Mouse (Mus musculus) activated CD4-positive, CD25-positive, alpha-beta regulatory T cell, adult 9 weeks (primary cell): ENCODE measurements around the gene 2610318N02Rik. TPM values are rescaled to one million over a fixed set of nuclear protein-coding genes. Genes with fewer than 3 reads are reported as not detected.

Experiments used
- polyA plus RNA-seq: library from polyadenylated mRNA; unstranded; fragments of 100-300 nt; shearing (Covaris generic); gene quantifications from one replicate; pipeline ENCODE4 v1.2.1, GENCODE M21; 2017

Gene 2610318N02Rik
- 4.4 TPM for polyA plus RNA-seq

DNA sequence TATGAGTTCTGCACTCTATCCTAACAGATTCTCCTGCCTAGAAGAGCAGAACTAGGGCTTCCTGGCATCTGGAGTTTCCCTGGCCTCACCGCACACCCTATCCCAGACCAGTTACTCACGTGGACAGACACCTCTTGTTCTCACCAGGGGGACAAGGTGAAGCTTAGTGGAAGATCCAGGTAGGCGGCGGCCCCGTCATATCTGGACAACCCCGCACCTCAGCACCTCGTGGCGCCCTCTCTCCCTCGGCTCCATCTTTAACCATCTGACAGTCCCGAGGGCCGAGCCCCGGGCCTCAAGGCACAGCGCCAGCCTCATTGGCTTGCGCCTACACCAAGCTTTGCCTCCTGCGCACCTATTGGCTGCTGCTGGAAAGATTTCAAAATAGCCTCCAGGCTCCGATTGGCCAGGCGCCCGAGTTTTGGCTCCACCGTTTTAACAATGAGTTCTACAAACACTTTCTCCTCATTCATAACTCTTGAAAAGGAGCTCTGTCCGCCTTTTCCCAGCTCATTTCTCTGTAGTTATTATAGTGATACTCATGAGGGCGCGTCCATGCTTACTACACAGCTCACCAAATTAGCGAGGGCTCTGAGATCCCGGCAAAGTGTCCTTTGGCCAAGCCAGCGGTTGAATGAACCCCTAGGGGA, at the start of gene 2610318N02Rik:
Gene 2610318N02Rik, minus strand, starts transcription at position 297 of the 650 bp plus-strand sequence.

DNA sequence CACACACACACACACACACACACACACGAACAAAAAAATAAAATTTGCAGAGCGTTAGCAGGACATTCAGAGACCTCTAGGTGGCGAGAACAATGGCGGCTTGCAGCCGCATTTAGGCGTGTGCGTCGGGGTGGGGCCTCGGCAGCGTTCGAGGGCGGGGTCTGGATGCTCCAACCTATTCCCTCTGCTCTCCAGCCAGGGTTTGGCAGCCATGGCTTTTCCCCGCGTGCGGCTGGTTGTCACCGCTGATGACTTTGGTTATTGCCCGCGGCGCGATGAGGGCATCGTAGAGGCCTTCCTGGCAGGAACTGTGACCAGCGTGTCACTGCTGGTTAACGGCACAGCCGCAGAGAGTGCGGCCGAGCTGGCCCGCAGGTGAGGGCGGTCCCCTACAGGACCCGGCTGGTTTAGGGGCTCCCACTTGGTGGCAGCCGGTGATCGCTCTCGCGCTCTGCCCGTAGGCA, 21.8 kb upstream of the 2610318N02Rik start, which contains the start of gene Ccdc116:
Gene Ccdc116, minus strand, starts transcription at position 458 of the 464 bp plus-strand sequence.

DNA sequence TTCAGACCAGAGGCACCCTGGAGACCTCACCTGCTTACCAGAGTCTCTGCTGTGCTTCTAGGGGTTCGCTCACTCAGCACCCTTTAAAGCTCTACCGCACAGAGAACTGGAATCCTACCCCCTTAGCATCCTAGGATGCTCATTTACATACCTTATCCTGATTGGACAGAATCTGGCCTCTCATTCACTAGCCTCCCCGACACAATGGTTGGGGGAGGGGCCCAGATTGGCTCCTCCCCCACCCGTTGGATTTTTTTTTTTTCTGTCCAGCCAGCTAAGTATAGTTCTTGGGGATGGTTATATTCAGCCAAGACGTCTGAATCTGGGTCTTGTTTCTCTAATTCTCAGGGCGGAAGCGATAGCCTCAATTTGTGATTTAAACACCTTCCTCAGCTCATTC, 19.4 kb upstream of the 2610318N02Rik start, which contains the start of gene Ydjc:
Gene Ydjc, plus strand, starts transcription at position 283 of the 400 bp plus-strand sequence.

DNA sequence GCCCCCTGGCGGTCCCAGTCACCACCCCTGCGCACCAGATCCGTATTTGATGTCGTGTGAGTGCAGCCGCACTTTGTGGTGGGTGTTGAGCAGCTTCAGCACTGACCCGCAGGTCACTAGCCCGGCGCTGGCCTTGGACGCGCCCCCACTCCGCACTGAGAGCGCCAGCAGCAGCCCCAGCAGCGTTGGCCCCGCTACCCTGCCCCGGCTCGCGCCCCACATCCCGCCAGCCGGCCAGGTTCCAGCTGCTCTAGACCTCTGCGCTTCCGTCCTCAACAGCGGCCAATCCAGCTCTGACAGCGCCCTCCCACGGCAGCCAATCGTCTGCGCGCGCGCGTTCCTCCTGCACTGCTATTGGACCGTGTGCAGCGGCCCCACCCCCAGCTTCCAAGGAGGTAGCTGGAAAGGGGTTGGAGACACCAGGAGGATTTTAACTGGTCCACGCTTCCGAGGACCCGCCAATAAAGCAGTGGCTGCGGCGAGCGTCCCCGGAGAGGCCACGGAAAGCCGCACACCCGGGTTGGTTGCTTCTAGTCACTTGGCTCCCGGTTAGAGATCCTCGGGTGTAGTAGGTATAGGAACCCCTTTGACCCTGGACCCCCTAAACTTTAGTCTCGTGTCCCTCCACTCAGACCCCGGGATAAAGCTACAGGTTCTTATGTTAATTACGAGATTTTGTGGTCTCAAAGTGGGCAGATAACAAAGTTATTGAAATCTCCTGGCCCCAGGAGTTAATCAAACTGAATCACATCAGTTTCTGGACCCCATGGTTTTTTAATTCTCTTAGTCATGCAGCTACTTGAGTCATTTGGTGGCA, 7.3 kb upstream of the 2610318N02Rik start, which contains the start of gene Sdf2l1:
Gene Sdf2l1, minus strand, starts transcription at position 295 of the 817 bp plus-strand sequence.

DNA sequence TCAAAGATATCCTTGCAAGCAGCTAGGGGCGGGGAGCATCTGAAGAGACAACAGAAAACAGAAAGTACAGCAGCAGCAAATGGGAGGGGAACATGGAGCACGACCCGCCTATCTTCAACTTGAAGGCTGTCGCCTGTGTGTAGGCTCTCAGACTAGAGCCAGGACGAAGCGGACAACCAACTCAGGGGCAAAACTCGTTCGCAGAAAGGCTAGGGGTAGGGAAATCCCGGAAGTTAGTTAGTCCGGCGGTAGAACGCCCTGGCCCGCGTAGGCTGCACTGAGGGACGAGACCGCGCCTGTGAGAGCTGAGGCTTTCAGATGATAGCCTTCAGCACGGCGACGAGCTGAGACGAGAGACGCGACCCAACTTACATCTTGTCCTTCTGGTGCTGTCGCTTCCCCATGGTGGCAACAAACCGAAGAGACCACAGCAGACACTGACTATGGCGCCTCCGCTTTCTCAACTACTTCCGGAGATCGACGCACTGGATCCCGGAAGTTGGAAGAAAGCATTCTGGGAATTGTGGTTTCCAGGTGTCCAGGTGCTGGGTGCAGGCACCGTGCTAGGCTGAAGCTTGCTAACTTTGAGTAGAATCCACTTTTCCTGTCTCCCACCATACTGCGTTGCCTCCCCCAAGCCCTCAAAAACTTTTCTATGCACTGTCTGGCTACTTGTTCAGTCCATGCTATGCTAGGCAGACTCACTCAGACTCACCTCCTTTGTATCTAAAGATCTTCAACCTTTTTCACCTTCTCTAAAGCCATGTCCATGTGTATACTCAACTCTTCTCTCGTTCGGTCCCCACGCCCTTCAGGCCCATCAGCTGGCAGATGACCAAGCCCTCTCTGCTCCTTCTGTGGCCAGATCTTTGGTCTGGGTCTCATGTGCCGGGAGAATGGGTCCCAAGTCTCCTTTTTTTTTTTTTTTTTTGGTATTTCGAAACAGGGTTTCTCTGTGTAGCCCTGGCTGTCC, 13.9 kb downstream of the 2610318N02Rik start, which contains the start of gene Ppil2:
Gene Ppil2, minus strand, starts transcription at position 487 of the 973 bp plus-strand sequence.

DNA sequence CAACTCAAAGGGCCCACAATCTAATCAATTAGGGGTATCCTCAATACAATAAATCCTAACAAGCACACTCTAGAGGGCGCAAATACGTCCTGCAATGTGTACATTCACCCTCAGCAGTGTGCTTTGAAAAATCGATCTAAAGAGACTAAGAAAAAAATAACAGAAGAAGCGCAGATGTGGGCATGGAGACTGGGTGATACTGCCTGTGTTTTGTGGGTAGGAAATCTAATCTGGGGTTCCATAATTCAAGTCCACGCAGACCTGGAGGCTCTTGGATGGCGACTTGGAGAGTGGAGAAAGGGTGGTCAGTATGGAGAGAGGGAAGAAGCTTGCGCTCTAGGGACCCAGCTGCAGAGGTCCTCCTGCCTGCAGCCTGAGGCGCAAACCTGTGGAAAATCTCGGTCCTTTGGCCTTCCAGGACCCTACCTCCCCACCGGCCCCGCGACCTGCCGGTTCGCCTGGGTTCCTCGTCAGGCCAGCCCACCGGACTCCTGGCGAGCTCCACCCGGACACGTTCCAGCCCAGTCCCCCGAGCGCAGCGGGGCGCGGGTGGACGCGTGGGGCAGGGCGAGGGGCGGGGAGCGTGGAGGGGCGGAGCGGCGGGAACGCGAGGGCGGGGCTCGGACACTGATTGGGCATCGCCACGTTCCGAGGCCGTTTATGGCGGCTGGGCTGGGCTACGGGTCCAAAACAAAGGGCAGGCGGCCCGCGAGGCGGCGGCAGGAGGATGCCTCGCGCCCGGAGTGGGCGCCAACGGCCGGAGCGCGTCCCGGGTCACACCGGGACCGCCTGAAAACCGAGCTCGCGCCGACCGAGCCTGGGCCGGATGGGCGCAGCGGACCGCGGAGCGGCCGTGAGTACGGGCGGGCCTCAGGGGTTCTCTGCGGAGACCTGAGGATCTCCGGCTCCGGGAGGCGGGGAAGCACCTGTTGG, 55.2 kb downstream of the 2610318N02Rik start, which contains the start of gene Ypel1:
Gene Ypel1, plus strand, starts transcription at position 186 of the 933 bp plus-strand sequence.

Other genes starting within 250 kb of the 2610318N02Rik start
- 31.0 TPM for gene Ppm1f, start 228.7 kb downstream of the 2610318N02Rik start, polyA plus RNA-seq
- 32.1 TPM for gene Mapk1, start 141.8 kb downstream of the 2610318N02Rik start, polyA plus RNA-seq
- 2.8 TPM for gene Ypel1, start 55.5 kb downstream of the 2610318N02Rik start, polyA plus RNA-seq
- 256 TPM for gene Ppil2, start 13.9 kb downstream of the 2610318N02Rik start, polyA plus RNA-seq
- gene Sdf2l1, start 7.2 kb upstream of the 2610318N02Rik start, polyA plus RNA-seq = 46.3 TPM
- 5.8 TPM for gene Ydjc, start 19.5 kb upstream of the 2610318N02Rik start, polyA plus RNA-seq
- 2.7 TPM for gene Ccdc116, start 22.1 kb upstream of the 2610318N02Rik start, polyA plus RNA-seq
- 361 TPM for gene Ube2l3, start 77.5 kb upstream of the 2610318N02Rik start, polyA plus RNA-seq
- gene Rimbp3, start 83.4 kb upstream of the 2610318N02Rik start, polyA plus RNA-seq = not detected
- 1.4 TPM for gene Hic2, start 108.4 kb upstream of the 2610318N02Rik start, polyA plus RNA-seq
- gene Tmem191c, start 150.9 kb upstream of the 2610318N02Rik start, polyA plus RNA-seq = 106 TPM
- 0.31 TPM for gene Serpind1, start 206.2 kb upstream of the 2610318N02Rik start, polyA plus RNA-seq